Mouse (Mus musculus) erythroblast, adult 5-6 weeks (primary cell): ENCODE results near the gene Zcchc2. TPM values are rescaled to one million over a fixed set of nuclear protein-coding genes. Genes with fewer than 3 reads are reported as not detected.
A peak's percentile ranks its signal among the peaks of the same experiment; 100 is the strongest.

Source experiments
- ATAC-seq: replicated peaks from 2 replicates; pipeline ENCODE4 v1.8.0; 2016; ENCODE audit warnings: moderate number of reproducible peaks, mild to moderate bottlenecking, moderate TSS enrichment, inconsistent platforms; ENCODE audit not compliant: poor library complexity, low FRiP score, severe bottlenecking
- total RNA-seq, 2 experiments: library from RNA; stranded (forward) in 1 of 2; stranded (reverse) in 1 of 2; fragments of 150-400 nt in 1 of 2; fragments of 200-764, 138-1000 nt in 1 of 2; gene quantifications; 2 replicates each; pipeline versions ENCODE4 v1.2.3 to v1.2.4; 2015 to 2017; ENCODE audit warnings: low replicate concordance in 2 of 2

Gene Zcchc2
- 4.2 and 15.7 TPM in 2 replicates for total RNA-seq (2015; ENCODE audit: low replicate concordance)
- total RNA-seq (2017; ENCODE audit: low replicate concordance), result 2.8 and 3.2 TPM in 2 replicates

- peak; percentile 92 for ATAC-seq
These were observed at the start of gene Zcchc2 for GRCm38 (mm10) chr1:105990138-105990821. Gene Zcchc2 (plus strand): TSS chr1:105990406.

- ATAC-seq, result no peak
These were observed 45.2 kb upstream of the Zcchc2 start for GRCm38 (mm10) chr1:105944927-105945580.

- ATAC-seq, result no peak
These were observed 43.3 kb upstream of the Zcchc2 start for GRCm38 (mm10) chr1:105946581-105947540.

GRCm38 (mm10) chr1:105948352-105948751 is 41.9 kb upstream of the Zcchc2 start:
- no peak for ATAC-seq

GRCm38 (mm10) chr1:105953588-105953987 is 36.6 kb upstream of the Zcchc2 start:
- no peak for ATAC-seq

- no peak for ATAC-seq
These were observed 36.2 kb upstream of the Zcchc2 start for GRCm38 (mm10) chr1:105954047-105954446.

- no peak for ATAC-seq
These were observed 34.1 kb upstream of the Zcchc2 start for GRCm38 (mm10) chr1:105956057-105956456.

GRCm38 (mm10) chr1:105961472-105961871 is 28.7 kb upstream of the Zcchc2 start:
- ATAC-seq, result no peak

- ATAC-seq, result no peak
These were observed 28.0 kb upstream of the Zcchc2 start for GRCm38 (mm10) chr1:105962084-105962818.

GRCm38 (mm10) chr1:105962852-105963251 is 27.4 kb upstream of the Zcchc2 start:
- no peak for ATAC-seq

GRCm38 (mm10) chr1:105964514-105964913 is 25.7 kb upstream of the Zcchc2 start:
- ATAC-seq, result no peak

- no peak for ATAC-seq
These were observed 25.0 kb upstream of the Zcchc2 start for GRCm38 (mm10) chr1:105965189-105965588.

GRCm38 (mm10) chr1:105971490-105972170 is 18.6 kb upstream of the Zcchc2 start:
- peak; percentile 62; the same call in 1 of the 2 replicates for ATAC-seq

- no peak for ATAC-seq
These were observed 16.2 kb upstream of the Zcchc2 start for GRCm38 (mm10) chr1:105974023-105974422.

GRCm38 (mm10) chr1:105977446-105978094 is 12.6 kb upstream of the Zcchc2 start:
- ATAC-seq, result no peak

GRCm38 (mm10) chr1:105980849-105981610 is 9.2 kb upstream of the Zcchc2 start:
- ATAC-seq, result no peak

- no peak for ATAC-seq
These were observed 7.5 kb upstream of the Zcchc2 start for GRCm38 (mm10) chr1:105982496-105983364.
